Mouse (Mus musculus) midbrain, embryonic 14.5 days (tissue): ENCODE results near the gene Gapvd1. TPM values are rescaled to one million over a fixed set of nuclear protein-coding genes. Genes with fewer than 3 reads are reported as not detected.
"Not testable (repeated sequence)": the region's sequence is repeated elsewhere in the genome, so short reads cannot be mapped to it uniquely, and the experiment has no call there.

Experiments used
- ATAC-seq: fragments of 200-750 bp; cut with Nextera tagmentation; 2 replicates; pipeline ENCODE4 v1.8.0; 2017; ENCODE audit warnings: moderate number of reproducible peaks, moderate library complexity; ENCODE audit not compliant: low FRiP score, low TSS enrichment
- DNase-seq: peaks from one replicate; pipeline ENCODE4 v3.0.0-alpha.2; 2015
- H3K27ac ChIP-seq: fragments of 300-500 bp; sonication (generic); replicated peaks from 2 replicates; pipeline ENCODE4 v1.5.1; 2014; ENCODE audit warnings: mild to moderate bottlenecking, low read depth, low read length, moderate library complexity
- H3K27me3 ChIP-seq: fragments of 300-500 bp; sonication (generic); 2 replicates; pipeline ENCODE4 v1.6.1; 2014; ENCODE audit warnings: low read length, control low read depth, mixed read lengths; ENCODE audit not compliant: control insufficient read depth, insufficient read depth
- H3K36me3 ChIP-seq: fragments of 300-500 bp; sonication (generic); 2 replicates; pipeline ENCODE4 v1.6.1; 2014; ENCODE audit warnings: low read length, control low read depth; ENCODE audit not compliant: control insufficient read depth, insufficient read depth
- H3K4me1 ChIP-seq: fragments of 300-500 bp; sonication (generic); 2 replicates; pipeline ENCODE4 v1.6.1; 2014; ENCODE audit warnings: mild to moderate bottlenecking, antibody characterized with exemption, low read length, control low read depth; ENCODE audit not compliant: control insufficient read depth, insufficient read depth
- H3K4me2 ChIP-seq: fragments of 300-500 bp; sonication (generic); 2 replicates; pipeline ENCODE4 v1.6.1; 2014; ENCODE audit warnings: mild to moderate bottlenecking, low read length, moderate library complexity
- H3K4me3 ChIP-seq: fragments of 300-500 bp; sonication (generic); replicated peaks from 2 replicates; pipeline ENCODE4 v1.5.1; 2014; ENCODE audit warnings: low read depth, low read length
- H3K9ac ChIP-seq: fragments of 300-500 bp; sonication (generic); replicated peaks from 2 replicates; pipeline ENCODE4 v1.6.1; 2014; ENCODE audit warnings: mild to moderate bottlenecking, low read length, moderate library complexity
- H3K9me3 ChIP-seq: fragments of 300-500 bp; sonication (generic); 2 replicates; pipeline ENCODE4 v1.6.1; 2016; ENCODE audit warnings: low read length, control low read depth, mixed read lengths; ENCODE audit not compliant: control insufficient read depth
- WGBS: fragments of 180-500 bp; shearing (Covaris S2); extraction: QIAGEN DNeasy Blood & Tissue Kit; methylation state at CpG from one replicate; pipeline ENCODE4 v1.1.7; 2014; 5-methylcytosine and 5-hydroxymethylcytosine counted together
- polyA plus RNA-seq: library from polyadenylated mRNA; unstranded; fragments of >200 nt; fragmentation: Nextera tagmentation; extraction: Ambion mirVana; gene quantifications from 2 replicates; pipeline ENCODE4 v1.2.1, GENCODE M21; 2014

Gapvd1 gene
- polyA plus RNA-seq, 1 experiment from 2014 or later: 132 TPM

GRCm38 (mm10) chr2:34799357-34800256 lies 44.6 kb upstream of the Gapvd1 start, which contains the start of gene Rabepk:
Gene Rabepk, minus strand, starts transcription at chr2:34799912.
- Histone ChIP-seq H3K27me3 (no peaks in the 10 kb centered on the region), H3K4me2 (peak within 1 kb of the TSS; percentile 77), H3K36me3 (0 out of 2 replicates have a peak, but pooled peaks cover 4% of the 10 kb centered on the region), H3K4me1 (peaks cover 6% of the 10 kb centered on the region), H3K27ac (no peak within 1 kb of the TSS; the same call in 1 of the 2 replicates), H3K9ac (peak within 1 kb of the TSS; percentile 59), H3K4me3 (peak within 1 kb of the TSS; percentile 62), H3K9me3 (no peaks in the 10 kb centered on the region)
- 5% methylated on average over 44 of the region's 44 CpGs for whole genome bisulfite sequencing
- ATAC-seq: peak; percentile 54
- DNase-seq: peak; percentile 85

DNA sequence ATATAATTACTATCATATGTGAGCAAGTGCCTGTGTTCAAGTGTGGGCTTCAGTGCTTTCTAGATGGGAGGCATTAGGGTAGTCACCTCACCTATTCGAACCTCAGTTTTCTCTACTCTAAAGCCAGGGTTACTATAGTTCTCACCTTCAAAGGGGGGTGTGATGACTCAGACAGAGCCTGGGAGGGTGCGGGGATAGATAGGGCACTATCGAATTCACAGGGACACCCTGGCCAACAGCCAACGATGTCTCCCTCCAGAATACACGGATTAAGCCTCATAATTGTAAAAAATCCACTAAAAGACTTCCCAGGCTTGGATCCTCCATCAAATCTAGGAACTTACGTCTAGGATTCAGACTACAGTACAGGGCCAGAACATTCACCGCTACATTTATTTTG lies 40.4 kb upstream of the Gapvd1 start:
- ATAC-seq: no peak
- WGBS: 95% methylated on average over 7 of the region's 7 CpGs
- no peaks in the 10 kb centered on the region for H3K9me3 ChIP-seq

GRCm38 (mm10) chr2:34794511-34794910 lies 39.5 kb upstream of the Gapvd1 start:
- Histone ChIP-seq H3K36me3 (0 out of 2 replicates have a peak, but pooled peaks cover 4% of the 10 kb centered on the region), H3K9ac (no peak overlapping the region), H3K4me3 (no peak overlapping the region), H3K9me3 (no peaks in the 10 kb centered on the region), H3K4me2 (no peak overlapping the region), H3K27me3 (no peaks in the 10 kb centered on the region), H3K27ac (no peak overlapping the region), H3K4me1 (no peaks in the 10 kb centered on the region)
- ATAC-seq: no peak
- 89% methylated on average over 2 of the region's 2 CpGs for WGBS
- DNase-seq: no peak

More for the DNA sequence above, 40.4 kb upstream of the Gapvd1 start:
- Histone ChIP-seq H3K9ac (no peak overlapping the region), H3K27ac (no peak overlapping the region), H3K27me3 (no peaks in the 10 kb centered on the region), H3K4me3 (no peak overlapping the region), H3K4me2 (no peak overlapping the region), H3K36me3 (0 out of 2 replicates have a peak, but pooled peaks cover 4% of the 10 kb centered on the region), H3K4me1 (no peaks in the 10 kb centered on the region)
- no peak for DNase-seq

GRCm38 (mm10) chr2:34792543-34792942 lies 37.5 kb upstream of the Gapvd1 start:
- DNase-seq, H3K36me3 ChIP-seq, H3K4me1 ChIP-seq, H3K4me3 ChIP-seq, H3K27me3 ChIP-seq, H3K9me3 ChIP-seq, ATAC-seq, H3K4me2 ChIP-seq, H3K27ac ChIP-seq, H3K9ac ChIP-seq: not testable (repeated sequence)
- 81% methylated on average over 2 of the region's 2 CpGs for WGBS

DNA sequence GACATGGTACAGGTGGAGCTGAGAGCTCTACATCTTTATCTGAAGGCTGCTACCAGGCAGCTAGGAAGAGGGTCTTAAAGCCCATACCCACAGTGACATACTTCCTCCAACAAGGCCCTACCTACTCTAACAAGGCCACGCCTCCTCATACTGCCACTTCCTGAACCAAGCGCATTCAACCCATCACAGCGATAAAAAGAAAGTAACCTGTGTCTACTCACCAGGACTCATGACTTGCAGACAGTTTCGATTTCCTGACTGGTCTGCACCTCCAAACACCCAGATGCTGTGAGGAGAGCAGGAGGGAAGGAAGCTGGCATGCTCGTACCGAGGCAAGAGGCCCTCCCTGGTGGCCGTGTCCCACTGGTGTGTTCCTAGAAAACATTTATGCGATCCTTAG lies 35.2 kb upstream of the Gapvd1 start:
- Histone ChIP-seq H3K27ac (no peak overlapping the region), H3K27me3 (no peaks in the 10 kb centered on the region), H3K4me1 (no peaks in the 10 kb centered on the region), H3K9ac (no peak overlapping the region), H3K4me2 (no peak overlapping the region), H3K9me3 (no peaks in the 10 kb centered on the region), H3K4me3 (no peak overlapping the region), H3K36me3 (0 out of 2 replicates have a peak, but pooled peaks cover 3% of the 10 kb centered on the region)
- no peak for DNase-seq
- ATAC-seq: no peak
- WGBS: 95% methylated on average over 8 of the region's 8 CpGs

DNA sequence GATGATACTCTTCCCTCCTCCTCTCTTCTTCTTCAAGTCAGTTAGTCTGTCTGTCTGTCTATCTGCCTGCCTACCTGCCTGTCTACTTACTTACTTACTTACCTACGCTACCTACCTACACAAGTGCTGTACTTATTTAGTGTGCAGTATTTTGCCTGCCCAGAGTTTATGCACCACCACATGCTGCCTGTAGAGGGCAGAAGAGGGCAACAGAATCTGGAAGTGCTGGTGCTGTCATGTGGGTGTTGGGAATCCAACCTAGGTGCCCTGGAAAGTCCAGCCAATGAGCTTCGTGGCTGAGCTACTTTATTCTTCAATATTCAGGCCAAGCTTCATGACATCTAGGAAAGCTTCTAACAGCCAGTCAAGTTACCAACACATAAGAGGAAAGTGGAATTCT lies 29.1 kb upstream of the Gapvd1 start:
- 67% methylated on average over 2 of the region's 2 CpGs for WGBS

DNA sequence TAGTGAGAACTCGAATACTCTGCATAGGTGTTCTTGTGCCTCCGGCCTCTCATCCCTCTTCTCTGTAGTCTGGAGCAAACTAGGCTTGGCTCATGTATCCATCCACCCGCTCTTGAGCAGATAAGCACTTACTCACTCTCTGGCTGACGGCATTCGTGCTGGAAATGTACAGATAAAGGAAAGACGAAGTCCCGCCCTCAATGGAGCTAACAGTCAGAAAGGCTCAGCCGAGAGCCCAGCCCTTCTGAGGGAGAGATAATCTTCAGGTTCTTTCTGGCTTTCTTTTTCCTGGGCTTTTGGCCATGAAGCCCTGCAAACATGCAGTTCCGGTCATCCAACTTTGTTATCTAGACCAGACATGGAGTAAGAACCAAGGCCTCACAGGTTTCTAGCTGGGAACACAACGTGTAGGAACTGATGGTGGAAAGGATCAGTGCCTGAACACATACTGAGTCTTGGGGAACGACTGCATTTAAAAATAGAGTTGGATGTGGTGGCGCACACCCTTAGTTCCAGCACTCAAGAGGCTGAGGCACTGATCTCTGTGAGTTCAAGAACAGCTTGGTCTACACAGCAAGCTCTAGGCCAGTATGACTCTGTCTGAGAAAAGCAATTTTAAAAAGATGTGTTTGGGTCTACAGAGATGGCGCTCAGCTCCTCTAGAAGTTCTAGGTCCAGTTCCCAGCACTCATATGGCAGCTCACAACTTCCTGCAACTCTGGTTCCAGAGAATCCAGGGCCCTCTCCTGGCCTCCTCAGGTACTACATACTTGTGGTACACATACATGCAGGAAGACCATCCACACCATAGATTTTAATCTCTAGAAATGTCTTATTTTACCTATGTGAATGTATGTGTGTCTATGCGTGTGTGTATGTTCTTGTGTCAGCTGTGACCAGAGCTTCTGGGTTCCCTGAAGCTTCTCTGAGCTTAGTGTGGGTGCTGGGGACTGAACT lies 28.3 kb upstream of the Gapvd1 start:
- Histone ChIP-seq H3K4me2 (no peak overlapping the region), H3K9me3 (no peaks in the 10 kb centered on the region), H3K4me3 (no peak overlapping the region), H3K36me3 (peaks cover 43% of the 10 kb centered on the region), H3K27ac (no peak overlapping the region), H3K27me3 (no peaks in the 10 kb centered on the region), H3K9ac (no peak overlapping the region), H3K4me1 (no peaks in the 10 kb centered on the region)
- 96% methylated on average over 14 of the region's 14 CpGs for WGBS
- DNase-seq: no peak
- no peak for ATAC-seq

More for the DNA sequence above, 29.1 kb upstream of the Gapvd1 start:
- H3K9me3 ChIP-seq: no peaks in the 10 kb centered on the region
- no peak overlapping the region for H3K4me3 ChIP-seq
- peaks cover 36% of the 10 kb centered on the region for H3K36me3 ChIP-seq
- no peak overlapping the region for H3K9ac ChIP-seq
- DNase-seq (peak; percentile 41), ATAC-seq (no peak)
- H3K27me3 ChIP-seq: no peaks in the 10 kb centered on the region
- H3K4me1 ChIP-seq: no peaks in the 10 kb centered on the region
- H3K27ac ChIP-seq: no peak overlapping the region
- no peak overlapping the region for H3K4me2 ChIP-seq

DNA sequence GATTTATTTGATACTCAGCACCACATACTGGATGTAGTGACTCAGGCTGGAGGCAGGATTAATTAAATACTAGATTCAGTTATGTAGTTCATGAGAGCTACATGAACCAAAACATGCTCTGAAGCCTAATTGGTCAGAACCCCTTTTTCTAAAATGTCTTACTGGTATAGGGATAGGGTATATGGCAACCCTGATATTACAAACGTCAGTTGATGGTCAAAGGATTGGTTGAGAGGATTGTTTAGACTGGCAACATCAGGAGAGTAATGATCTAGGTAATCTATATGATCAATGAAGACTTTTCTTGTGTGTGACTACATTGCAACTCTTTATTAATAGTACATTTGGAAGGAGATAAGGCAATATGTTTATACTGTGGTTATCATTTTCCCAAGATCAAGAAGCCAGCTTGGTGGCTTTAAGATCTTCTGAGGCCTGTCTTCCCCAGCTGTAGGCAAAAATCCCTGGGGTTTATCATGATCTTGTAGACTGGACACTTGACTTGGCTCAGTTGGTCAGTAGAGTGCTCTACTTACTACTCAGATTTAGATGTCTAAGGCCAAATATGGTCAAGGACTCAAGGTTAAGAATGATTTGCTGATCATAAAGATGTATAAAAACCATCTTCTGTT lies 22.3 kb upstream of the Gapvd1 start:
- peak overlapping the region; percentile 57 for H3K4me2 ChIP-seq
- H3K9ac ChIP-seq: no peak overlapping the region
- H3K27me3 ChIP-seq: no peaks in the 10 kb centered on the region
- H3K27ac ChIP-seq: no peak overlapping the region
- WGBS: 73% methylated on average over 1 of the region's 1 CpGs
- H3K9me3 ChIP-seq: no peaks in the 10 kb centered on the region
- DNase-seq (no peak), ATAC-seq (no peak)
- peaks cover 81% of the 10 kb centered on the region for H3K36me3 ChIP-seq
- peaks cover 48% of the 10 kb centered on the region for H3K4me1 ChIP-seq
- no peak overlapping the region for H3K4me3 ChIP-seq
